8 mouse cellular contexts compared by ENCODE assay signal in the genomic region with DNA sequence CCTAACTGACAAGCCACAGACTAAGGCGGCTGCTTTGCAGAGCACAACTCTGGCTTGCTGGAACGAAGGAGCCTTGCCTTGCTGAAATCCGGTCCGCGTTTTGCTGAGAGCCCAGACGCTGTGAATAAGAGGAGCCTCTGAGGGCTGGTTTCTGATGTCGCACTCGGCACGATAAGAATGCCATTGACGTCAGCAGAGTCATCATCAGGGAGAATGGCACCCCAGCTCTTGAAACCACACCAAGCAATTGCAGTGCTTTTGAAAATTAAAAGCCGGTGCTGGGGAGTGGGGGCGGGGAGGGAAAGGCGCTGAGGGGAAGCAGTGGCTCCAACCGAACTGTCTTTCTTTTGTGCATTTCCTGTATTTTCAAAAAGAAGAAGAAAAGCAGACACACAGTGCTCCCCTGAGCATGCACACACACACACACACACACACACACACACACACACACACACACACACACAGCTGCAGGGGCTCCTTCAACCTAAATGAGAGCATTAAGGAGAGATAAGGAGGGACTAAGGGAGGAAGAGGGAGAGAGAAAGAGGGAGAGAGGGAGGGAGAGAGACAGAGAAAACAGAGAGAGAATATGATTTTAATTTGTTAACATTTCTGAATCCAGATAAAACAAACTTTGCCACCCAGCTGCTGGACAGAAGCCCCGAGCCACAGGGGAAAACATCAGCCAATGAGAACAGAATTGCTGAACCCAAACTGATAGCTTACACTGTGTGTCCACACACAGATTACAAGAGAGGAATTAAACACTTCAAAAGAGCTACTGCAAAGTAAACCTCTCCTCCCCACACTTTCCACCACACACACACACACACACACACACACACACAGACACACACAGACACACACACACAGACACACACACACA.
A peak's percentile ranks its signal among the peaks of the same experiment; 100 is the strongest.
DNase-seq lines count a peak whose midpoint lies in the region; ATAC-seq and TF ChIP-seq lines count a peak whose summit lies in the region.

No protein-coding gene starts in this region.

- WGBS in hindbrain, embryonic 11.5 days = under 1% methylated on average over 15 of the region's 15 CpGs
- WGBS in lung, embryonic 16.5 days = 0% methylated on average over 15 of the region's 15 CpGs
- under 1% methylated on average over 15 of the region's 15 CpGs for WGBS in thymus, adult 2 months

- ATAC-seq in hindbrain, embryonic 11.5 days (ENCODE audit: low FRiP score) = peak; percentile 96
- peak; percentile 96 for ATAC-seq in lung, embryonic 16.5 days (ENCODE audit: low read depth)

- H3K27me3 ChIP-seq in hindbrain, embryonic 11.5 days (ENCODE audit: control insufficient read depth, insufficient read depth, low read length) = no peaks in the 10 kb centered on the region
- no peaks in the 10 kb centered on the region for H3K27me3 ChIP-seq in lung, embryonic 16.5 days (ENCODE audit: control insufficient read depth, insufficient read depth, low read depth, low read length)
- no peaks in the 10 kb centered on the region for H3K27me3 ChIP-seq in thymus, adult 2 months (ENCODE audit: control insufficient read depth, insufficient read depth, low read length)

- no peaks in the 10 kb centered on the region for H3K36me3 ChIP-seq in hindbrain, embryonic 11.5 days (ENCODE audit: control insufficient read depth, insufficient read depth, low read length)
- H3K36me3 ChIP-seq in lung, embryonic 16.5 days (ENCODE audit: control insufficient read depth, insufficient read depth, low read length) = no peaks in the 10 kb centered on the region
- no peaks in the 10 kb centered on the region for H3K36me3 ChIP-seq in thymus, adult 2 months (ENCODE audit: control insufficient read depth, insufficient read depth, low read length)

- no peak for TF ChIP-seq CTCF in thymus, adult 2 months (IDR thresholded peaks at IDR 0.05; ENCODE audit: borderline replicate concordance, control insufficient read depth, extremely low read depth, insufficient read depth, low read length, poor library complexity)

- H3K4me3 ChIP-seq in hindbrain, embryonic 11.5 days (ENCODE audit: low read depth, low read length) = peak overlapping the region; percentile 2; the same call in 1 of the 2 replicates
- H3K4me3 ChIP-seq in lung, embryonic 16.5 days (ENCODE audit: low read length) = peak overlapping the region; percentile 45
- H3K4me3 ChIP-seq in thymus, adult 2 months (ENCODE audit: control insufficient read depth, insufficient read depth, low read length) = peak overlapping the region; percentile 39

- peak overlapping the region; percentile 71 for H3K27ac ChIP-seq in hindbrain, embryonic 11.5 days (ENCODE audit: low read depth, low read length)
- peak overlapping the region; percentile 96 for H3K27ac ChIP-seq in lung, embryonic 16.5 days (ENCODE audit: low read length)
- peak overlapping the region; percentile 100 for H3K27ac ChIP-seq in thymus, adult 2 months (ENCODE audit: control insufficient read depth, insufficient read depth, low read length)

- peak overlapping the region; percentile 20 for H3K4me2 ChIP-seq in hindbrain, embryonic 11.5 days (replicated peaks; ENCODE audit: low read depth, low read length)
- peak overlapping the region; percentile 62 for H3K4me2 ChIP-seq in lung, embryonic 16.5 days (ENCODE audit: low read depth, low read length)

- H3K4me1 ChIP-seq in hindbrain, embryonic 11.5 days (replicated peaks; ENCODE audit: control insufficient read depth, insufficient read depth, low read length) = peaks cover 13% of the 10 kb centered on the region; the same call in 1 of the 2 replicates
- peaks cover 33% of the 10 kb centered on the region for H3K4me1 ChIP-seq in lung, embryonic 16.5 days (replicated peaks; ENCODE audit: control insufficient read depth, insufficient read depth, low read length)
- peaks cover 27% of the 10 kb centered on the region for H3K4me1 ChIP-seq in thymus, adult 2 months (replicated peaks; ENCODE audit: control insufficient read depth, insufficient read depth, low read length)

- no peaks in the 10 kb centered on the region for H3K9me3 ChIP-seq in hindbrain, embryonic 11.5 days (ENCODE audit: control insufficient read depth, low read length)
- H3K9me3 ChIP-seq in lung, embryonic 16.5 days (ENCODE audit: control insufficient read depth, low read length) = no peaks in the 10 kb centered on the region

- peak; percentile 97 for DNase-seq in NIH3T3 (ENCODE audit: low read depth)
- DNase-seq in cerebellum, adult 9-11 months = peak; percentile 93
- DNase-seq in frontal cortex, adult 2 months (ENCODE audit: extremely low spot score in 1 of 2, low spot score in 1 of 2) = peak; percentile 93 to 97
- DNase-seq in hindbrain, embryonic 11.5 days (ENCODE audit: low spot score) = peak; percentile 95
- DNase-seq in layer of hippocampus, adult 9-11 months = peak; percentile 94
- DNase-seq in ovary, adult 18-20 months (ENCODE audit: low spot score) = peak; percentile 84
- DNase-seq in thymus, adult 2 months = peak; percentile 97

- peak; percentile 64; the same call in 1 of the 2 replicates for TF ChIP-seq POLR2A in thymus, adult 2 months (IDR thresholded peaks at IDR 0.05; ENCODE audit: control insufficient read depth, extremely low read depth, insufficient read depth, low read length, poor library complexity)

- H3K9ac ChIP-seq in hindbrain, embryonic 11.5 days (ENCODE audit: low read depth, low read length) = peak overlapping the region; percentile 31; the same call in 1 of the 2 replicates
- H3K9ac ChIP-seq in lung, embryonic 16.5 days (ENCODE audit: low read length) = peak overlapping the region; percentile 65

Comparison
In these comparisons a context has a peak if more than half of its experiments do, and no peak if none do; other contexts are left out.
1. Peak in every context shown above with its lines: DNase-seq, ATAC-seq, H3K4me3 ChIP-seq and H3K27ac ChIP-seq.